Mouse (Mus musculus) C3H10T1/2 (cell line): ENCODE results near the gene Chmp6. TPM values are rescaled to one million over a fixed set of nuclear protein-coding genes. Genes with fewer than 3 reads are reported as not detected.

Experiments used
- polyA plus RNA-seq, 2 experiments: library from polyadenylated mRNA; unstranded; fragments of >200 nt; fragmentation: generic; extraction: Trizol; gene quantifications; one replicate each; pipeline ENCODE4 v1.2.1; 2012; ENCODE audit warnings: missing spikeins in 2 of 2

The Chmp6 gene
- 100 to 1,000 TPM in 1 of 2 experiments, 10 to 100 TPM in 1; 79.1 to 102 TPM for polyA plus RNA-seq

GRCm38 (mm10) chr11:119913291-119913934 is at the start of gene Chmp6:
Gene Chmp6, plus strand, starts transcription at chr11:119913441.

GRCm38 (mm10) chr11:119942727-119943427 is 29.6 kb downstream of the Chmp6 start, which contains the start of gene Baiap2:
Gene Baiap2, plus strand, starts transcription at chr11:119942763.

Other genes with a start within 250 kb of the Chmp6 start
- 100 to 1,000 TPM; 120 to 170 TPM for gene Baiap2, start 29.3 kb downstream of the Chmp6 start, polyA plus RNA-seq
- gene Aatk, start 133.7 kb downstream of the Chmp6 start, polyA plus RNA-seq, result 1 to 10 TPM in 1 of 2 experiments, under 1 TPM in 1; 0.04 to 1.1 TPM
- 10 to 100 TPM; 21.9 to 51.6 TPM for gene Cep131, start 173.4 kb downstream of the Chmp6 start, polyA plus RNA-seq
- gene Tepsin, start 185.3 kb downstream of the Chmp6 start, polyA plus RNA-seq, result 10 to 100 TPM in 1 of 2 experiments, 1 to 10 TPM in 1; 6.1 to 21.7 TPM
- gene Ndufaf8, start 185.5 kb downstream of the Chmp6 start, polyA plus RNA-seq, result 100 to 1,000 TPM; 131 to 132 TPM
- gene Slc38a10, start 237.9 kb downstream of the Chmp6 start, polyA plus RNA-seq, result 100 to 1,000 TPM in 1 of 2 experiments, 10 to 100 TPM in 1; 53.2 to 164 TPM